Mouse (Mus musculus) liver, embryonic 15.5 days (tissue): Measurements from ENCODE around the gene Tas2r122. TPM values are rescaled to one million over a fixed set of nuclear protein-coding genes. Genes with fewer than 3 reads are reported as not detected.
"Not testable (repeated sequence)": the region's sequence is repeated elsewhere in the genome, so short reads cannot be mapped to it uniquely, and the experiment has no call there.

Experiments
- ATAC-seq: fragments of 200-750 bp; cut with Nextera tagmentation; 2 replicates; pipeline ENCODE4 v1.8.0; 2017; ENCODE audit warnings: moderate number of reproducible peaks, mild to moderate bottlenecking, moderate library complexity; ENCODE audit not compliant: insufficient read depth
- H3K27ac ChIP-seq: fragments of 300-500 bp; sonication (generic); replicated peaks from 2 replicates; pipeline ENCODE4 v1.5.1; 2015; ENCODE audit warnings: mild to moderate bottlenecking, inconsistent platforms
- H3K27me3 ChIP-seq: fragments of 300-500 bp; sonication (generic); 2 replicates; pipeline ENCODE4 v1.6.1; 2015; ENCODE audit warnings: mild to moderate bottlenecking, inconsistent platforms
- H3K36me3 ChIP-seq: fragments of 300-500 bp; sonication (generic); replicated peaks from 2 replicates; pipeline ENCODE4 v1.6.1; 2015; ENCODE audit warnings: moderate library complexity, mild to moderate bottlenecking, inconsistent platforms
- H3K4me1 ChIP-seq: fragments of 300-500 bp; sonication (generic); replicated peaks from 2 replicates; pipeline ENCODE4 v1.6.1; 2015; ENCODE audit warnings: inconsistent platforms
- H3K4me2 ChIP-seq: fragments of 300-500 bp; sonication (generic); 2 replicates; pipeline ENCODE4 v1.6.1; 2015; ENCODE audit warnings: moderate library complexity, mild to moderate bottlenecking, inconsistent platforms
- H3K4me3 ChIP-seq: fragments of 300-500 bp; sonication (generic); replicated peaks from 2 replicates; pipeline ENCODE4 v1.5.1; 2015; ENCODE audit warnings: mild to moderate bottlenecking, inconsistent platforms
- H3K9ac ChIP-seq: fragments of 300-500 bp; sonication (generic); 2 replicates; pipeline ENCODE4 v1.6.1; 2015; ENCODE audit warnings: moderate library complexity, mild to moderate bottlenecking, inconsistent platforms
- H3K9me3 ChIP-seq: fragments of 300-500 bp; sonication (generic); replicated peaks from 2 replicates; pipeline ENCODE4 v1.6.1; 2016; ENCODE audit warnings: inconsistent platforms
- WGBS: fragments of 180-500 bp; shearing (Covaris S2); methylation state at CpG from one replicate; pipeline ENCODE4 v1.1.7; 2015; ENCODE audit warnings: mixed read lengths; ENCODE audit not compliant: insufficient replicate concordance; 5-methylcytosine and 5-hydroxymethylcytosine counted together
- polyA plus RNA-seq: library from polyadenylated mRNA; unstranded; fragments of >200 nt; fragmentation: Nextera tagmentation; extraction: Ambion mirVana; gene quantifications from 2 replicates; pipeline ENCODE4 v1.2.1, GENCODE M21; 2015

The Tas2r122 gene
- polyA plus RNA-seq, result not detected in 2 replicates

DNA sequence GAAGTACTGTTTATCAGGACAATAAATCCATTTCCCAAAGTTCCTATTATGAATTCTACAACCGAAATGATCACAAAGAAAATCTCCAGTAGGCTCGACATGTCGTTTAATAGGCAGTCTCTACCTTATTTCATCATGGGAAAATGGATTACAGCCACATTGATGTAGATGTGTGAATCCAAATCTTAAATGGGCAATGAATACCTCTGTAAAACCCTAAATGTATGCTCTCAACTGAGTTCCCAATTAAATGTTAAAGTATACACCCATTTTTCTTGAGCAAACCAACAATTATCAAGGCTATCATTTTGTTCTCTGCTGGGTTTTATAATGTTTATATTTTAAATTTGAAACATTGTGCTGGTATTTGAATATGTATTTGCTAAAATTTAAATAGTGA, at the start of gene Tas2r122:
Gene Tas2r122 (minus strand): TSS at position 101 of the 400 bp plus-strand sequence.
- no peak within 1 kb of the TSS for H3K27ac ChIP-seq
- ATAC-seq, result no peak
- no peak within 1 kb of the TSS for H3K4me2 ChIP-seq
- H3K9me3 ChIP-seq, result no peaks in the 10 kb centered on the region
- H3K4me1 ChIP-seq, result no peaks in the 10 kb centered on the region
- no peaks in the 10 kb centered on the region for H3K27me3 ChIP-seq
- H3K9ac ChIP-seq, result no peak within 1 kb of the TSS
- H3K4me3 ChIP-seq, result no peak within 1 kb of the TSS
- 58% methylated on average over 3 of the region's 3 CpGs for WGBS
- H3K36me3 ChIP-seq, result no peaks in the 10 kb centered on the region

DNA sequence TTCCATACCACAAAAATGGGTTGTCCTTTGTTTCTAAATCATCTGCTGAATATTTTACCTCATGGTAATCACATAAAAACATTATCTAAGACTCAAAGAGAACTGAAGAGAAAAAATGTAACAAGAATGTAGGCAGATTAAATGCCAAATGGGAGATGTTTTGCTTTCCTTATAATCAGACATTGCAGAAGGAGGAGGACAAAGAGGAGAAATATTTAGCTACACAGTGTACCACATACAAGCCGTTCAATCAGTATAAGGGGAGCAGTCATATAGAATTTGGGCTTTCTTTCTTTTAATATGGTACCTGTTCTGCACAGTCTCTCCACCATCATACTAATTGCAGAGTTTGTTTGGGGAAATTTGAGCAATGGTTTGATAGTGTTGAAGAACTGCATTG, 42.7 kb upstream of the Tas2r122 start, which contains the start of gene Tas2r124:
Gene Tas2r124 (plus strand): TSS at position 301 of the 400 bp plus-strand sequence.
- Histone ChIP-seq H3K27me3 (no peaks in the 10 kb centered on the region), H3K4me1 (no peaks in the 10 kb centered on the region), H3K4me3 (no peak within 1 kb of the TSS), H3K9ac (no peak within 1 kb of the TSS), H3K27ac (no peak within 1 kb of the TSS), H3K36me3 (no peaks in the 10 kb centered on the region), H3K4me2 (no peak within 1 kb of the TSS), H3K9me3 (no peaks in the 10 kb centered on the region)
- WGBS, result 53% methylated on average over 1 of the region's 1 CpGs
- ATAC-seq, result no peak

DNA sequence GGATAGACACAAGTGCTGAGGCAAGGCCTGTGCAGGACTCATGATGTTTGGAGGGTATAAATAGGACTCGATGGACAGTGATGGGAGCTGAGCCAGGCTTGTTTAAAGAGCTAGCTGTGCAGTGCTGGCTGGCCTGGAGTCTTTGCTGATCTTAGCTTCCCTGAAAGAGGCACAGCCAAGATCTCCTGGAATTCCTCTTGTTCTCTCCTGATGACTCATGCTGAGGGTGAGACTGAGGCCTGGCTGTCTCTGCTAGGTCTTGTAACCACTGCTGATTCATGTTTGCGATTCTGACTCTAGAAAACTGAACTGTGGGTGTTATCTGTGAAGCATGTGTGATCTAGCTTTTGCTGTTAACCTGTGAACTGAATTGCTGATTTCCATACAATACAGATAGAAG, 38.5 kb upstream of the Tas2r122 start:
- H3K4me3 ChIP-seq, result no peak overlapping the region
- ATAC-seq, result no peak
- H3K4me1 ChIP-seq, result no peaks in the 10 kb centered on the region
- no peak overlapping the region for H3K27ac ChIP-seq
- no peaks in the 10 kb centered on the region for H3K36me3 ChIP-seq
- WGBS, result 55% methylated on average over 2 of the region's 2 CpGs
- no peak overlapping the region for H3K9ac ChIP-seq
- no peaks in the 10 kb centered on the region for H3K9me3 ChIP-seq
- H3K27me3 ChIP-seq, result no peaks in the 10 kb centered on the region
- H3K4me2 ChIP-seq, result no peak overlapping the region

DNA sequence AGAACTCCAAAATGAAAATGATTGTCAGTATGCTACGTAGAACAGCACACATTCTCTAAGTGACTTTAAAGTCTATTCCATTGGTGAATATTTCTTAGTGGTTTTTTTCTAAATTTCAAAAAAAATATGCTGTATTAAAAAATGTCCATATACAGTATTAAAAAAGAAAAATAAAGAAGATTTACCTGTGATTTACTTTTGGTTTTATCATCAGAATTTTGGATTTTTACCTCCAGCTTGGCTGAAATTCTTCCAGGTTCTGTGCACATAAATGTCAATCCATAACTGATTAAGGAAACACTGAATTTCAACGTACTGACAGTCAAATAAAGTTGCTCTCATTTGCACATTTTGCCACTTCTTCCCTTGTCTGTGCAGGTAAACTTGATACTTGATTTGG, 26.2 kb upstream of the Tas2r122 start, which contains the start of gene Tas2r115:
Gene Tas2r115 (minus strand): TSS at position 101 of the 400 bp plus-strand sequence.
- H3K27ac ChIP-seq, result no peak within 1 kb of the TSS
- 59% methylated on average over 2 of the region's 2 CpGs for WGBS
- H3K9me3 ChIP-seq, result no peaks in the 10 kb centered on the region
- H3K4me2 ChIP-seq, result no peak within 1 kb of the TSS
- H3K36me3 ChIP-seq, result no peaks in the 10 kb centered on the region
- H3K9ac ChIP-seq, result no peak within 1 kb of the TSS
- no peaks in the 10 kb centered on the region for H3K27me3 ChIP-seq
- ATAC-seq, result no peak
- no peaks in the 10 kb centered on the region for H3K4me1 ChIP-seq
- H3K4me3 ChIP-seq, result no peak within 1 kb of the TSS

DNA sequence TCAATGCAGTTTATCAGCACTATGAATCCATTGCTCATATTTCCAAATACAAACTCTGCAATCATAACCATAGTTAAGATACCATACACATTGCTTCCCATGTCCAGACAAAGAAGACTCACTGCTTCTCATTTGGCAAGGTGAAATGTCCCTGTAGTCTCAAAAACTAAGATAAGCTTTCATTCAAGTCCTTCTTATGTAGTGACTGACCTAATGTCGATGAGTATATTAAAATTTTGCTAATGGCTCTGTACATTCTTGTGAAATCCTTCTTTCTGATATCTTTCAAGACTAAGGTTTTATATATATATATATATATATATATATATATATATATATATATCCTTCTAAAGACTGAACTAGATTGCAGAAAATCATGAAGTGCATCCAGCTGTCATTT, 10.8 kb downstream of the Tas2r122 start, which contains the start of gene Tas2r121:
Gene Tas2r121 (minus strand): TSS at position 101 of the 400 bp plus-strand sequence.
- H3K27ac ChIP-seq, result no peak within 1 kb of the TSS
- H3K4me1 ChIP-seq, result no peaks in the 10 kb centered on the region
- ATAC-seq, result no peak
- no peak within 1 kb of the TSS for H3K4me3 ChIP-seq
- no peaks in the 10 kb centered on the region for H3K36me3 ChIP-seq
- H3K27me3 ChIP-seq, result no peaks in the 10 kb centered on the region
- H3K9me3 ChIP-seq, result no peaks in the 10 kb centered on the region
- no peak within 1 kb of the TSS for H3K9ac ChIP-seq
- no peak within 1 kb of the TSS for H3K4me2 ChIP-seq
- 42% methylated on average over 1 of the region's 1 CpGs for WGBS

DNA sequence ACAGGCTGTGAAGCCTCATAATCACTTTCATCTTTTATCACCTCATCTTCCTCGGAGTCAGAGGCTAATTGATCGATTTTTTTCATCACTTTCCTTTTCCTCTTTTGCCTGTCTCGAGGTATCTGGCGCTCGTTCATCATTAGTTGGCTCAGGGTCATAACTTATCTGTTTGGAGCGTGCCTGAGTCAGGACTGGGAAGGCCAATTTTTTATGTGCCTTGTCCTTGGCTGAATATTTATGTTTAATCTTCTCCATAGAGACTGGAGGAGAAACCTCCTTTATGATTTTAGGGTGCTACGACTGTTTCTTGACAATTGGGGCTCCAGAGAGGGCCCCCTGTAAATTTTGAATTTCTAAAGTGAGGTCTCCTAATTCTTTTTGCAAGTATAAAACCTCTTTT, 20.1 kb downstream of the Tas2r122 start:
- not testable (repeated sequence) for H3K4me2 ChIP-seq, H3K27ac ChIP-seq, H3K9me3 ChIP-seq, ATAC-seq, H3K4me3 ChIP-seq, H3K9ac ChIP-seq, H3K4me1 ChIP-seq, H3K27me3 ChIP-seq, H3K36me3 ChIP-seq
- 53% methylated on average over 7 of the region's 7 CpGs for WGBS

Other genes with a start within 250 kb of the Tas2r122 start
- gene Prh1, start 142.1 kb downstream of the Tas2r122 start, polyA plus RNA-seq, result not detected in 2 replicates
- not detected in 2 replicates for gene Prp2, start 116.0 kb downstream of the Tas2r122 start, polyA plus RNA-seq
- gene A630073D07Rik, start 60.4 kb downstream of the Tas2r122 start, polyA plus RNA-seq, result not detected in 2 replicates
- not detected in 2 replicates for gene Tas2r120, start 55.0 kb downstream of the Tas2r122 start, polyA plus RNA-seq
- not detected in 2 replicates for gene Tas2r121, start 10.9 kb downstream of the Tas2r122 start, polyA plus RNA-seq
- not detected in 2 replicates for gene Tas2r115, start 26.1 kb upstream of the Tas2r122 start, polyA plus RNA-seq
- not detected in 2 replicates for gene Tas2r124, start 42.8 kb upstream of the Tas2r122 start, polyA plus RNA-seq
- gene Tas2r102, start 50.2 kb upstream of the Tas2r122 start, polyA plus RNA-seq, result not detected in 2 replicates
- gene Tas2r136, start 66.2 kb upstream of the Tas2r122 start, polyA plus RNA-seq, result not detected in 2 replicates
- gene Tas2r117, start 90.9 kb upstream of the Tas2r122 start, polyA plus RNA-seq, result not detected in 2 replicates
- not detected in 2 replicates for gene Tas2r123, start 135.2 kb upstream of the Tas2r122 start, polyA plus RNA-seq
- gene Tas2r116, start 143.5 kb upstream of the Tas2r122 start, polyA plus RNA-seq, result not detected in 2 replicates
- gene Tas2r110, start 156.1 kb upstream of the Tas2r122 start, polyA plus RNA-seq, result not detected in 2 replicates
- gene Tas2r113, start 181.1 kb upstream of the Tas2r122 start, polyA plus RNA-seq, result not detected in 2 replicates
- not detected in 2 replicates for gene Tas2r125, start 197.7 kb upstream of the Tas2r122 start, polyA plus RNA-seq
- not detected in 2 replicates for gene Tas2r129, start 239.2 kb upstream of the Tas2r122 start, polyA plus RNA-seq
- not detected in 2 replicates for gene Tas2r131, start 246.0 kb upstream of the Tas2r122 start, polyA plus RNA-seq